Mouse (Mus musculus) adrenal gland, adult 18-20 months (tissue): Measurements from ENCODE around the gene Olfr549. TPM values are rescaled to one million over a fixed set of nuclear protein-coding genes. Genes with fewer than 3 reads are reported as not detected.

Experiments
- DNase-seq, 2 experiments: peaks; one replicate each; pipeline ENCODE4 v3.0.0; 2021 to 2022; ENCODE audit warnings: low spot score in 2 of 2
- long read RNA-seq, 2 experiments: library from polyadenylated mRNA; stranded (forward); transcript quantifications; one replicate each; pipeline ENCODE4 v2.0.0; 2021
- total RNA-seq, 2 experiments: library from RNA; stranded (reverse); gene quantifications; 1 replicate in 1 of 2; 2 replicates in 1 of 2; pipeline ENCODE4 v1.2.3; 2021

Olfr549 gene
- not detected for total RNA-seq
- long read RNA-seq, experiment 1: 0 reads
- long read RNA-seq, experiment 2: 0 reads

DNA sequence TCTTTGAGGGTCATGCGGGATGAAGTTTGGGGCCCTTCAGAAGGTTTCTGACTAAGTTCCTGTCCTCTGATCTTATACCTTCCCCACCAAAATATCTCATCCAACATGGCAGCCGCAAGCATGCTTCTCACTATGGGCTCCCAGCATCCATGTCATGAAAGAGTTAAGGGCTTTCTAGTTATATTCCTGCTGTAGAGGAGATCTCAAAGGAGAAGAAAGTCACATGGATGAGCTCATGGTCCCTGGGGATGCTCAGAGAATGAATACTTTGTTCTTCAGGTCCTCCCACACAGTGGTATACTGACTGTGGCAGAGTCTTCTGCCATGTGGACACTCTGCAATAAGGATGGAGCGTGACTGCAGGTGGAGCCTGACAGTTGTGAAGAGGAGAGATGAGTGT is at the start of gene Olfr549:
Olfr549 (plus strand) TSS at position 301 of the 400 bp plus-strand sequence.
- no peak for DNase-seq

- DNase-seq: no peak
Measured at GRCm38 (mm10) chr7:102501986-102502385, 47.7 kb upstream of the Olfr549 start.

- peak; percentile 67 to 68 for DNase-seq
Measured at GRCm38 (mm10) chr7:102506848-102507247, 42.8 kb upstream of the Olfr549 start.

- no peak for DNase-seq
Measured at GRCm38 (mm10) chr7:102508066-102508465, 41.6 kb upstream of the Olfr549 start.

GRCm38 (mm10) chr7:102508666-102509065 is 41.0 kb upstream of the Olfr549 start:
- no peak for DNase-seq

DNA sequence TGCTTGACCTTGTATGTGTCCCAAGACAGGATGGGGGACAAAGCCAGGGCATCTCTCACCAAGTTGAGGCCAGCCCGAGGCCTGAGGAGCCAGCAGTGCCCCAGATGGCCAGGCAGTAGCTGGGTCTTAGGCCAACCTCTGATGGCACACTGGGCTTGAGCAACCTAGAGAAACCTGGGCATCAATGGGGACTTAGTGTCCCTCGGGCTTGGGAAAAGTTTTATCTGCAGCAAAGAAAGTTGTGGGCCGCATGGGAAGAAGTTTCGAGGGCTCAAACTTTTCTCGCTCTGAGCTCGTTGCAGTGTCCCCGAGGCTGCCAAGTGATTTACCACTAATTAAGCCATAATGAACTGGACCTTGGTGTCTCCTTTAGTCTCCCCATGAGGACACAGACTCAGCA is 39.9 kb upstream of the Olfr549 start:
- no peak for DNase-seq

GRCm38 (mm10) chr7:102511927-102512326 is 37.7 kb upstream of the Olfr549 start:
- DNase-seq: no peak

DNA sequence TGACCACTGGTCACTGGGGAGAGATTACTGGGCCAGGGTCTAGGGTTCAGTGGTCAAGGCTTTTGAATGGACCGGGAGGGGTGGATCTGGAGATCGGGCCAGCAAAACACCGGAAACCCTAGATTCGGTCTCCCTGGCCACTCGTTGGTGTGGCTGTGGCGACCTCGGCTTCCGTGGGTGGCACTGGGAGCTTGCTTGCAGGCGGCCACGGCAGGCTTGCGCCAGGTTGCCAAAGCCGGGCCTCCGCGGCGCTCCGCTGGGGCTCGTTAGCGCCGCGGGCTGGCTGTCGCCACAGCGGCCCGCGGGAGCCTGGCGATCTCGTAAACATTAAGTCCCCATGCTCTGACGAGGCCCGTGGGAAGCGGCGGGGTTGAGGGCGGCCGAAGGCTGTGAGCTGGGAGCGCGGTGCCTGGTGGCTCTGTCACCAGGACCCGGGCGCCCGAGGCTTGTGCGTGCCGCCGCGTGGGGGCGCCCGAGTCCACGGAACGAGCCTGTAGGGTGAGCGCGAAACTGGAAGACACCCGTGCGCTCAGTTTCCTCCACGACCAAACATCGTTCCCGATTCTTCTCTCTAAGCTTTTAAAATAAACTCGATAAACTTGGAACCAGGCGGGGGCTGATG is 36.7 kb upstream of the Olfr549 start:
- DNase-seq: peak; percentile 92 to 95

GRCm38 (mm10) chr7:102514144-102514543 is 35.5 kb upstream of the Olfr549 start:
- no peak for DNase-seq

DNA sequence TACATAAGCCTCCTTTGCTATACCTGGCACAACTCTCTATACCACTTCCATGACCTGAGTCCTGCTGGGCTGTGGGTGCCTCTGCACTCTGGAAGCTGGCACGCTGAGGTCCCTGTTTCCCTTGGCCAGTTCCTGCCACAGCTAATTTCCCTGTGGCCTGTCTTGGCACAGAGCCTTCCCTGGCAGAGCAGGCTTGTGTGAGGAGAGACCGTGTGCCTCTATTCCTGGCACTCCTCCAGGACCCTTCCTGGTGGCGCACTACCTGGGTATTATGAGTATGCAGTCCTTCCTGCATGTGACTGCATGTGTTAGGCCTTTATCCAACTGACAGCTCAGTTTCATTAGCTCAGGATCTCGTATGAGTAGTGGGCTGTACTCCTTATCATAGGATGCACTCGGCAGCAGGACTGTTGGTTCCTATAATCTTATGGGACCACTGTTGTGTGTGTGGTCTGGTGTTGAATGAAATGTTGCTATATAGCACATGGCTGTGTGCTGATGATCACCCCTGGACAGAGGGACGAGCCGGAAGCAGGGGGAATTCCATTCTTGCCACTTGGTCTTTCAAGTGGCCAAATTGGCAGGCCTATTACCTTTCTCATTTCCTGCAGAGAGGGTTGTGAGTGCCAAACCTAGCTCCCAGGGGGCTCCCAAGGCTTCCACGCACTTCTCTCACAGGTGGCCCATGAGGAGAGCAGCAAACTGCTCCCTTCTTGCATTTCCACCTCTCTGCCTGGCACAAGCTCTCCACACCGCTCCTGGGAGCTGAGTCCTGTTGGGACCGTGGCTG is 33.2 kb upstream of the Olfr549 start:
- DNase-seq: no peak

DNA sequence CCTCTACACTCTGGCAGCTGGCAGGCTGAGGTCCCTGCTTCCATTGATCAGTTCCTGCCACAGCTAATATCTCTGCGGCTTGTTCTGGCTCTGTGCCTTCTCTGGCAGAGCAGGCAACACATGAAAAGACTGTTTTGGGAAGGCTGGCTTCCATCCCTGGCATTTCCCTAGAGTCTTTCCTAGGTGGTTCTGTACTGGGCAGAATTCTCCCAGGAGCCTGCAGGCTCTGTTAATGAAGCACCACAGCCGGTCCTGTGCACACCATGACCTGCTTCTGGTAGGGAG is 32.7 kb upstream of the Olfr549 start:
- DNase-seq: no peak

GRCm38 (mm10) chr7:102529052-102529451 is 20.6 kb upstream of the Olfr549 start:
- DNase-seq: no peak

GRCm38 (mm10) chr7:102534449-102534848 is 15.2 kb upstream of the Olfr549 start, which contains the start of gene Olfr547:
Olfr547 (plus strand) TSS chr7:102534749.
- no peak for DNase-seq

GRCm38 (mm10) chr7:102540596-102540995 is 9.1 kb upstream of the Olfr549 start, which contains the start of gene Olfr548-ps1:
Olfr548-ps1 (plus strand) TSS chr7:102540896.
- no peak for DNase-seq

- no peak for DNase-seq
Measured at GRCm38 (mm10) chr7:102541251-102541650, 8.4 kb upstream of the Olfr549 start.

- no peak for DNase-seq
Measured at GRCm38 (mm10) chr7:102553279-102553678, 3.6 kb downstream of the Olfr549 start.

DNA sequence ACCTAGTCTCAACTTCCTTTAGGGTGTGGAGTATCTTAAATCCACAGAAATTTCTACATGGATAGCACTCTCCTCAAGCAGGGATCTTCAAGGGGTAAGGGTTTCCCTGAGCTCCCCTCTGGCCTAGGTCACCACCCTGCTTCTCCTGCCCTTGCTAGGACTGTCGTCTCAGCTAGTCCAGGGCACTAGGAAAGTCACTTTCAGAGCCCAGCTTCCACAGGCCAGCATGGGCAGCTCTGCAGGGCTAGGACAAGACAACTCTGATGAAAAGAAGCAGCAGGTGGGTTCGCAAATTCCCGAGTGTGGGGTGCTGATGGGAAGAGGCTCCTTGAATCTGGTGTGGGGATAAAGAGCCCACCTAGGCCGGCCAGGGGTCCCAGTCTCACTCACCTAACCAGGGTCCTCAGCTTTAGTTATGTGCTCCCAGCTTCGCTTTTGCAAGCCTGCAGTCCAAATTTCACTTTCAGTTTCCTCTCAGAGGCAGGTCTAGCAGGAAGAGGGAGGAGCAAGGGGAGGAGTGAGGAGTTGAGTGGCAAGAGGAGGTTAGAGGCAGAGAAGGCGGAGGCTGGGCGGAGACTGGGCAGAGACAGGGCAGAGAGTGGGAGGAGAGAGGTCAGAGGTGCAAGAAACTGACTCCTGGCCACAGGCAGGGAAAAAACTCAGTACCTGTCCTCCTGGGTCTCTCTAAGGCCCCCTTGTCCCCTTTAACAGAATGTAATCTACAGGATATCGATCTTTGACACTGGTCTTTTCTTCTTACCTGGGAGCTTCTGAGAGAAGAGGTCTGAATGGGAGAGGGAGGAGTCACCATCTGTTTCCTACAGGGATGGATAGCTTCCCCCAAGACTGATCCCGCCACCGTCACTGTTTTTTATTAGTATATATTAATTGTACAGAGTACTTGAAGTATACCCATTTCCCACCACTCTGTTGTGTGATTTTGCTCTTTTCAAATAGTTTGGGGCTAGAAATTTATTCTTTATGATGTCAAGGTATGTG is 15.6 kb downstream of the Olfr549 start, which contains the start of gene Trim21:
Trim21 (minus strand) TSS at position 488 of the 999 bp plus-strand sequence.
- DNase-seq: peak; percentile 80 to 86

GRCm38 (mm10) chr7:102566219-102566618 is 16.5 kb downstream of the Olfr549 start:
- no peak for DNase-seq

DNA sequence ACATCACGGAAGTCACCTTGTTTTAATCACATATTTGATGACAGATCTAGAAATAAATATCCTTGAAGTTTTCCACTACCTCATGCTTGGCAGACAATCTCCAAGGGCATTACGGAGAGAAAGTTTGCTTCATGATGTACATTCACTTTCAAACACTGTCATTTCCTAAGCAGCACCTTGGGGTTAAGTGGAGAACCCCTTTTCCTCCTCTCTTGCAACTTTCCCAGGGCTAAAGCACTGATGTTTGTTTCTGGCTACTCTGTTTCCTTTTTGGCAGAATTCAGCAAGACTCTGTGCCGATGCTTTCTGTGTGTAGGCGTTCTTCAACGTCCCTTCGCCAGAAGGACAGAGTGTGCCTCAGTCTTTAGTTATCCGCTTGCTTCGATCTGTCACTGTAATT is 21.5 kb downstream of the Olfr549 start, which contains the start of gene Olfr550:
Olfr550 (plus strand) TSS at position 301 of the 400 bp plus-strand sequence.
- DNase-seq: no peak

DNA sequence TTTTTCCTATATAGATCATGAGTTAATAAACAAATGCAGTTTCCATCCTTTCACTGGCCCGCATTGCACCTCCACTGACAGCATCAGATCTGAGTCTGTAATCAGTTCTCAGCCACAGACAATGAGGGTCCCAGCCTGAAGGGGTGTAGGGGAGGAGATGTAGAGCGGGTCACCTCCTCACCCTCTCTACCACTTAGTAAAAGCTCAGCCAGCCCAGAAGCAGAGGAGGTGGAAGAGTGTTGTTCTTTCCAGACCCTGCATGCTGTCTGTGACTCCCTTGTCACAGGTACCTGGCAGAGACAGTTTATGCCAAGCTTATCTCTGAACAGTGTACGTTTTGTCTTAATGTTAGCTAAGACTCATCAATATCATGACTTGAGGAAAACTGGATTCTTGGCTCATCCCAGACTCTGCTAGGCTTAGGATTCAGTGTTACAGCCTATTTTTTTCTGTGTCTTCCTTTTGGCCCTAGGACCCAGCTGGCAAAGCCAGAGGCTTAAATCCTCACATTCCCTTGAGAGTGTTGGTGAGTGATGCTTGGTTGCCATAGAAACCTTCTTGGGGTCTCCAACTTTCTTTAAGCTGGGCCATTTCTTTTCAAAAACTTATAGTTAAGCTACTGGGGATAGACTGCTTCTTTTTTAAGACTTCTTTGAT is 23.6 kb downstream of the Olfr549 start:
- no peak for DNase-seq

GRCm38 (mm10) chr7:102575998-102576397 is 26.3 kb downstream of the Olfr549 start:
- DNase-seq: no peak
